Mouse (Mus musculus) lung, embryonic 16.5 days (tissue): ENCODE measurements around the gene Resf1. TPM values are rescaled to one million over a fixed set of nuclear protein-coding genes. Genes with fewer than 3 reads are reported as not detected.
"Not testable (repeated sequence)": the region's sequence is repeated elsewhere in the genome, so short reads cannot be mapped to it uniquely, and the experiment has no call there.

Experiments
- ATAC-seq: fragments of 200-750 bp; cut with Nextera tagmentation; 2 replicates; pipeline ENCODE4 v1.8.0; 2017; ENCODE audit warnings: low read depth, mild to moderate bottlenecking, moderate library complexity
- H3K27ac ChIP-seq: fragments of 300-500 bp; sonication (generic); 2 replicates; pipeline ENCODE4 v1.5.1; 2014; ENCODE audit warnings: mild to moderate bottlenecking, control low read depth, low read length
- H3K27me3 ChIP-seq: fragments of 300-500 bp; sonication (generic); 2 replicates; pipeline ENCODE4 v1.6.1; 2014; ENCODE audit warnings: low read depth, low read length, mixed read lengths; ENCODE audit not compliant: control insufficient read depth, insufficient read depth
- H3K36me3 ChIP-seq: fragments of 300-500 bp; sonication (generic); 2 replicates; pipeline ENCODE4 v1.6.1; 2014; ENCODE audit warnings: low read length; ENCODE audit not compliant: control insufficient read depth, insufficient read depth
- H3K4me1 ChIP-seq: fragments of 300-500 bp; sonication (generic); replicated peaks from 2 replicates; pipeline ENCODE4 v1.6.1; 2014; ENCODE audit warnings: low read length, mixed read lengths; ENCODE audit not compliant: control insufficient read depth, insufficient read depth
- H3K4me2 ChIP-seq: fragments of 300-500 bp; sonication (generic); 2 replicates; pipeline ENCODE4 v1.6.1; 2014; ENCODE audit warnings: low read depth, low read length, control low read depth
- H3K4me3 ChIP-seq: fragments of 300-500 bp; sonication (generic); 2 replicates; pipeline ENCODE4 v1.5.1; 2014; ENCODE audit warnings: mild to moderate bottlenecking, low read length, control low read depth
- H3K9ac ChIP-seq: fragments of 300-500 bp; sonication (generic); 2 replicates; pipeline ENCODE4 v1.6.1; 2014; ENCODE audit warnings: low read length, control low read depth
- H3K9me3 ChIP-seq: fragments of 300-500 bp; sonication (generic); 2 replicates; pipeline ENCODE4 v1.6.1; 2016; ENCODE audit warnings: low read length; ENCODE audit not compliant: control insufficient read depth
- WGBS: fragments of 180-500 bp; shearing (Covaris S2); extraction: QIAGEN DNeasy Blood & Tissue Kit; methylation state at CpG from one replicate; pipeline ENCODE4 v1.1.7; 2014; 5-methylcytosine and 5-hydroxymethylcytosine counted together
- polyA plus RNA-seq: library from polyadenylated mRNA; unstranded; fragments of >200 nt; fragmentation: Nextera tagmentation; extraction: Ambion mirVana; gene quantifications from 2 replicates; pipeline ENCODE4 v1.2.1, GENCODE M21; 2015

Resf1 gene
- polyA plus RNA-seq, 1 experiment from 2014 or later, result 49.0 TPM

GRCm38 (mm10) chr6:149362533-149362932 is 53.3 kb downstream of the Resf1 start:
- H3K27me3 ChIP-seq, H3K27ac ChIP-seq, H3K9ac ChIP-seq, ATAC-seq, H3K4me3 ChIP-seq, H3K9me3 ChIP-seq, H3K36me3 ChIP-seq, H3K4me2 ChIP-seq, H3K4me1 ChIP-seq: not testable (repeated sequence)
- 93% methylated on average over 20 of the region's 20 CpGs for WGBS

- H3K27ac ChIP-seq, H3K9me3 ChIP-seq, H3K9ac ChIP-seq, H3K27me3 ChIP-seq, H3K36me3 ChIP-seq, H3K4me1 ChIP-seq, ATAC-seq, H3K4me2 ChIP-seq, H3K4me3 ChIP-seq: not testable (repeated sequence)
- 77% methylated on average over 2 of the region's 2 CpGs for WGBS
Measured at GRCm38 (mm10) chr6:149365975-149366374, 56.8 kb downstream of the Resf1 start.

GRCm38 (mm10) chr6:149366403-149366802 is 57.2 kb downstream of the Resf1 start:
- Histone ChIP-seq H3K4me2 (no peak overlapping the region), H3K9me3 (peaks cover 2% of the 10 kb centered on the region; the same call in 1 of the 2 replicates), H3K4me3 (no peak overlapping the region), H3K27ac (no peak overlapping the region), H3K9ac (no peak overlapping the region), H3K4me1 (no peaks in the 10 kb centered on the region), H3K36me3 (no peaks in the 10 kb centered on the region), H3K27me3 (no peaks in the 10 kb centered on the region)
- 81% methylated on average over 2 of the region's 2 CpGs for WGBS
- no peak for ATAC-seq

- Histone ChIP-seq H3K36me3 (no peaks in the 10 kb centered on the region), H3K27ac (no peak overlapping the region), H3K27me3 (no peaks in the 10 kb centered on the region), H3K9ac (no peak overlapping the region), H3K4me1 (no peaks in the 10 kb centered on the region), H3K9me3 (no peaks in the 10 kb centered on the region), H3K4me3 (no peak overlapping the region), H3K4me2 (no peak overlapping the region)
- WGBS, result 39% methylated on average over 2 of the region's 2 CpGs
- ATAC-seq, result peak; percentile 79; the same call in 1 of the 2 replicates
Measured at GRCm38 (mm10) chr6:149374986-149375457, 65.8 kb downstream of the Resf1 start.

GRCm38 (mm10) chr6:149383531-149383930 is 74.3 kb downstream of the Resf1 start:
- Histone ChIP-seq H3K4me1 (no peaks in the 10 kb centered on the region), H3K27me3 (no peaks in the 10 kb centered on the region), H3K9ac (no peak overlapping the region), H3K9me3 (no peaks in the 10 kb centered on the region), H3K4me3 (no peak overlapping the region), H3K36me3 (no peaks in the 10 kb centered on the region), H3K27ac (no peak overlapping the region), H3K4me2 (no peak overlapping the region)
- ATAC-seq, result no peak
- WGBS, result 85% methylated on average over 2 of the region's 2 CpGs

Other genes with a start within 250 kb of the Resf1 start
- 5.2 and 5.3 TPM in 2 replicates for gene Dennd5b, start 207.7 kb upstream of the Resf1 start, polyA plus RNA-seq
- not detected in 2 replicates for gene Gm10203, start 179.2 kb upstream of the Resf1 start, polyA plus RNA-seq
- gene Etfbkmt, start 169.6 kb upstream of the Resf1 start, polyA plus RNA-seq, result 17.3 and 18.5 TPM in 2 replicates
- gene Amn1, start 120.7 kb upstream of the Resf1 start, polyA plus RNA-seq, result 25.9 and 34.5 TPM in 2 replicates
- gene Bicd1, start 99.5 kb downstream of the Resf1 start, polyA plus RNA-seq, result 6.4 and 6.8 TPM in 2 replicates